Mouse (Mus musculus) heart, embryonic 13.5 days (tissue): ENCODE data around the gene Mthfr. TPM values are rescaled to one million over a fixed set of nuclear protein-coding genes. Genes with fewer than 3 reads are reported as not detected.

Source experiments
- ATAC-seq: fragments of 200-750 bp; cut with Nextera tagmentation; 2 replicates; pipeline ENCODE4 v1.8.0; 2017; ENCODE audit warnings: moderate TSS enrichment; ENCODE audit not compliant: insufficient number of reproducible peaks, low FRiP score, low TSS enrichment; ENCODE audit errors: extremely low read depth
- H3K27ac ChIP-seq: fragments of 300-500 bp; sonication (generic); replicated peaks from 2 replicates; pipeline ENCODE4 v1.5.1; 2015; ENCODE audit warnings: moderate library complexity, mild to moderate bottlenecking, inconsistent platforms
- H3K27me3 ChIP-seq: fragments of 300-500 bp; sonication (generic); replicated peaks from 2 replicates; pipeline ENCODE4 v1.6.1; 2015; ENCODE audit warnings: mild to moderate bottlenecking, inconsistent platforms
- H3K36me3 ChIP-seq: fragments of 300-500 bp; sonication (generic); 2 replicates; pipeline ENCODE4 v1.6.1; 2015; ENCODE audit warnings: mild to moderate bottlenecking, inconsistent platforms
- H3K4me1 ChIP-seq: fragments of 300-500 bp; sonication (generic); 2 replicates; pipeline ENCODE4 v1.6.1; 2015; ENCODE audit warnings: inconsistent platforms
- H3K4me2 ChIP-seq: fragments of 300-500 bp; sonication (generic); 2 replicates; pipeline ENCODE4 v1.6.1; 2015; ENCODE audit warnings: inconsistent platforms, mild to moderate bottlenecking, moderate library complexity
- H3K4me3 ChIP-seq: fragments of 300-500 bp; sonication (generic); 2 replicates; pipeline ENCODE4 v1.5.1; 2015; ENCODE audit warnings: moderate library complexity, mild to moderate bottlenecking, inconsistent platforms
- H3K9ac ChIP-seq: fragments of 300-500 bp; sonication (generic); 2 replicates; pipeline ENCODE4 v1.6.1; 2015; ENCODE audit warnings: inconsistent platforms, mild to moderate bottlenecking, moderate library complexity
- H3K9me3 ChIP-seq: fragments of 300-500 bp; sonication (generic); 2 replicates; pipeline ENCODE4 v1.6.1; 2016; ENCODE audit warnings: inconsistent platforms
- WGBS: fragments of 180-500 bp; shearing (Covaris S2); methylation state at CpG from one replicate; pipeline ENCODE4 v1.1.7; 2015; ENCODE audit warnings: mixed read lengths; 5-methylcytosine and 5-hydroxymethylcytosine counted together
- polyA plus RNA-seq: library from polyadenylated mRNA; unstranded; fragments of >200 nt; fragmentation: Nextera tagmentation; extraction: Ambion mirVana; gene quantifications from 2 replicates; pipeline ENCODE4 v1.2.1, GENCODE M21; 2015

The Mthfr gene
- polyA plus RNA-seq, 1 experiment from 2014 or later = 11.7 TPM

DNA sequence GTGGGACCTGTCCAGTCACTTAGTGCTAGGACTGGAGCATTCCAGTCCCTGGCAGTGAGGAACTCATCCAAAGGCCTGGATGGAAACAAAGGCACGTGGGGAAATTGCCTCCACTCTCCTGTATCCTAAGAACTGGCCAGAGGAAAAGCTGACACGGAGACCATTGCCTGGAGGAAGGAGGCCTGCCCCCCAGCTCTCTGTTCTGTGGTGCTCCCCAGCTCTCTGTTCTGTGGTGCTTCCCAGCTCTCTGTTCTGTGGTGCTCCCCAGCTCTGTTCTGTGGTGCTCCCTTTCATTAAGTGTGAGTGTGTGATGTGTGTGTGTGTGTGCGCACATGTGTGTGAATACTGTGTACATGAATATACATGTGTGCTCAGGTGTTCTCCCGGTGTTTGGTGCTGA, 56.2 kb downstream of the Mthfr start:
- no peaks in the 10 kb centered on the region for H3K9me3 ChIP-seq
- no peaks in the 10 kb centered on the region for H3K4me1 ChIP-seq
- no peak overlapping the region for H3K4me3 ChIP-seq
- ATAC-seq = no peak
- no peak overlapping the region for H3K4me2 ChIP-seq
- H3K27me3 ChIP-seq = no peaks in the 10 kb centered on the region; the same call in 1 of the 2 replicates
- no peak overlapping the region for H3K27ac ChIP-seq
- no peaks in the 10 kb centered on the region for H3K36me3 ChIP-seq
- 80% methylated on average over 4 of the region's 4 CpGs for WGBS
- H3K9ac ChIP-seq = no peak overlapping the region

DNA sequence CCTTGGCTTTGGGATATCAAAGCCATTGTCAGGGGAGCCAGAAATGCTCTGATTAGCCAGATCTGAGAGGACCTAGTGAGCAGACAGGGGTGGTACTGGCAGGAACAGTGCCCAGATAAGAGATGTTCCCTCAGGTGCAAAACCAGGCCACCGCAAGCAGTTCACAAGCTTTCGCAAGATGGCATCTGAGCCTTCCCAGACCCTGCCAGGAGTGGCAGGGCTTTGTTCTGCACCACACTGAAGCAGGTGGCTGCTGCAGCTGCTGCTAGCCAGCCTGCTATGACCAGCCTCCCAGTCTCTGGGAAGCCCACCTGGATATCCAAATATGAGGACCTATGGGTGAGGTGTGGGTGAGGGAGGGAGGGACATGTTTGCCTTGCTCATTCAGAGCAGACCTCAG, 59.1 kb downstream of the Mthfr start:
- ATAC-seq = no peak
- Histone ChIP-seq H3K9ac (no peak overlapping the region), H3K36me3 (no peaks in the 10 kb centered on the region), H3K4me3 (no peak overlapping the region), H3K9me3 (no peaks in the 10 kb centered on the region), H3K4me1 (peaks cover 8% of the 10 kb centered on the region), H3K27ac (no peak overlapping the region), H3K4me2 (no peak overlapping the region), H3K27me3 (peaks cover 9% of the 10 kb centered on the region)
- WGBS = 83% methylated on average over 2 of the region's 2 CpGs

DNA sequence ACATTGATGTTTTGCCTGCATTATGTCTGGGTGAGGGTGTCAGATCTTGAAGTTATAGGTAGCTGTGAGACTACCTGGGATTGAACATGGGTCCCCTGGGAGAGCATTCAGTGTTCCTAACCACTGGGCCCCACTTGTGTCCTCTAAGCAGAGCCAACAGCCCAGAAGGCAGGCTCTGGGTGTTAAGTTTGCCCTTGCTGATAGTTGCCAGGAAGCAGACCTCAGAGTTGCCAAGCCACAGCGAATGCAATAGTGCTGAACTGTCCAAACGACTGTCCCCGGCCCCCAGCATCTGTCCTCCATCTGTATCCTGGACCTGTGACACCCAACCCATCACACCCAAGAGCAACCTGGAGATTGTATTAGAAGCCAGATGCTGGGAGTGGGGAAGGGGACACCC, 59.8 kb downstream of the Mthfr start:
- no peak overlapping the region for H3K27ac ChIP-seq
- H3K4me2 ChIP-seq = no peak overlapping the region
- 43% methylated on average over 3 of the region's 3 CpGs for WGBS
- no peak overlapping the region for H3K4me3 ChIP-seq
- no peak overlapping the region for H3K9ac ChIP-seq
- peaks cover 9% of the 10 kb centered on the region for H3K27me3 ChIP-seq
- peaks cover 8% of the 10 kb centered on the region for H3K4me1 ChIP-seq
- no peaks in the 10 kb centered on the region for H3K9me3 ChIP-seq
- H3K36me3 ChIP-seq = no peaks in the 10 kb centered on the region
- ATAC-seq = no peak

DNA sequence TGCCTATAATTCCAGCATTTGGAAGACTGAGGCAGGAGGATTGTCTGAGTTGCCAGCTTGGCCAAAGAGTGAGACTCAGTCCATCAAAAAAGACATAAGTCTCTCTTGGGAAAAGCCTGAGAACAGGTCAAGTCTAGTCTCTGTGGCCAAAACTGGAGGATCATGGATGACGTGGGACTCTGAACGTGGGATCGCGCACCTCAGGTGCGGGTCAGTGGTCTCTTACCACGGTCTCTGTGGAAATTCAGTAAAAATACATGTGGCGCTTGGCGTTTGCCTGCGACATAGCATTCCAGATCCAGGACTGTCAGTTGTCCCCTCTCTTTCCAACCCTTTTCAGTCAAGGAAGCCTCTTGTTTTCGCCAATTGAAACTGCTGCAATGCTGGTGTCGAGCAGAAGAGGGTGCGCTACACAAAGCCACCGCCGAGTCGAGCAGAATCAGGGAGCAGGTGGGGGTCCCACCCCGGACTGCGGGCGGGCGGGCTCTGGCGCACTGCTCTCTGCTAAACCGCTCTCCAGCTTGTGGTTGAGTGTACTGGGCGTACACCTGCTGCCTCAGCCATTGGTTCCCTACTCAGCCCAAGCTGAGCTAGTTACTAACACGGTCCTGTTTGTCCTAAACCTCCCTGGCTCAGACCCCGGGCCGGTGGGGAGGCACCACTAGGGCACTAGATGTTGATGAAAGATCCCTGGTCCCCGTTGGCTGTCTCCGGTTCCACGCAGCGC, 63.1 kb downstream of the Mthfr start:
- H3K27ac ChIP-seq = no peak overlapping the region
- H3K4me2 ChIP-seq = peak overlapping the region; percentile 72
- H3K27me3 ChIP-seq = peaks cover 9% of the 10 kb centered on the region
- no peaks in the 10 kb centered on the region for H3K36me3 ChIP-seq
- peak overlapping the region; percentile 41 for H3K4me3 ChIP-seq
- H3K9ac ChIP-seq = peak overlapping the region; percentile 74
- ATAC-seq = peak; percentile 23; the same call in 1 of the 2 replicates
- WGBS = 15% methylated on average over 29 of the region's 29 CpGs
- H3K4me1 ChIP-seq = peaks cover 15% of the 10 kb centered on the region
- H3K9me3 ChIP-seq = no peaks in the 10 kb centered on the region

DNA sequence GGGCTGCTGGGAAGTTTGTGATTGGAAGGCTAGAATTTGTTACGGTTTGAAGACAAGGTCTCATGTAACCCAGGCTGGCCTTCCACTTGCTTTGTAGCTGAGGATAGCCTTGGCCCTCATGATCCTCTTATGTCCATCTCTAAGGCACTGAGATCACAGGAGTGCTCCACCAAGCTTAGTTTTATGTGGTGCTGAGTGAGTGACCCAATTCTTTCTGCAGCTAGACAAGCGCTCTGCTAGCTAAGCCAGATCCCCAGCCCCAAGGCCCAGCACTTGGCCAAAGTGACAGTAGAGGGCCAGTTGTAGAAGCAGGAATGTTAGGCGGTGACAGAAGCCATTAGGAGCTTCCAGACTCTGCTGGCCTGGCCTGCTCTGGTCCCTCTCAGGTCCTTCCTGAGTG, 65.3 kb downstream of the Mthfr start:
- ATAC-seq = no peak

DNA sequence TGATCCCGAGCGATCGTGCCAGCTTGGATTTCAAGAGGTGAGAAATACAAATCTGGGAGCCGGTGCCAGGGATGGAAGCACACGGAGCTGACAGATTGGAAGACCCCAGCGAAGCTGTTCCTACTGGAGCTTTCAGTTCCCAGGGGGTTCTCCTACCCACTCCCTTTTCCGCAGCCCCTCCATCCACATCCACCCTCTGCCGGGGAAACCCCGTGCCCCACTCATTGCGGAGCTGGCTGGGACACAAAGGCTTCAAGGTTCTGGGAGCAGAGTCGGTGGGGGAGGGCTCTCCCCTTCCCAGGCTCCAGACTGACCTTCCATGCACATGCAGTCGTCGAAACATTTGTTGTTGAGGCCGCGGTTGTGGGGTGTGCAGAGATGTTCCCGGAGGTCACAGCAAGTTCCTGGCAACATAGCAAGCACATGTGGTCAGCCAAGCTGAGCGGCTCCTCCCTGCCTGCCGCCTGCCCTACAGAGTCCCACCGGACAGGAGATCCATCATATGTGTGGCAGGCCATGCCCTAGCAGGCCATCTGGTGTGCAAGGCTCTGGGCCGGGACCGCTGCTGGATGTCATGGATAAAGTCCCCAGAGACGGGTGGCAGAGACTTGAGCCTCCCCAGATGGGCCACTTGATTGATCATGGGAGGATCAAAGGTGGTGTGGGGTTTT, 68.9 kb downstream of the Mthfr start:
- Histone ChIP-seq H3K4me3 (no peak overlapping the region), H3K4me1 (peaks cover 27% of the 10 kb centered on the region), H3K27me3 (peaks cover 18% of the 10 kb centered on the region; the same call in 1 of the 2 replicates), H3K4me2 (peak overlapping the region; percentile 13; the same call in 1 of the 2 replicates), H3K36me3 (no peaks in the 10 kb centered on the region), H3K9me3 (no peaks in the 10 kb centered on the region), H3K27ac (no peak overlapping the region), H3K9ac (0 out of 2 replicates have a peak overlapping the region, but pooled peaks have one; percentile 28)
- no peak for ATAC-seq
- WGBS = 42% methylated on average over 22 of the region's 22 CpGs

More for the DNA sequence above, 65.3 kb downstream of the Mthfr start:
- peaks cover 34% of the 10 kb centered on the region for H3K4me1 ChIP-seq
- 64% methylated on average over 3 of the region's 3 CpGs for WGBS
- H3K9me3 ChIP-seq = no peaks in the 10 kb centered on the region
- no peaks in the 10 kb centered on the region for H3K36me3 ChIP-seq
- H3K4me2 ChIP-seq = no peak overlapping the region
- H3K9ac ChIP-seq = no peak overlapping the region
- no peak overlapping the region for H3K27ac ChIP-seq
- H3K27me3 ChIP-seq = peaks cover 24% of the 10 kb centered on the region
- H3K4me3 ChIP-seq = no peak overlapping the region

DNA sequence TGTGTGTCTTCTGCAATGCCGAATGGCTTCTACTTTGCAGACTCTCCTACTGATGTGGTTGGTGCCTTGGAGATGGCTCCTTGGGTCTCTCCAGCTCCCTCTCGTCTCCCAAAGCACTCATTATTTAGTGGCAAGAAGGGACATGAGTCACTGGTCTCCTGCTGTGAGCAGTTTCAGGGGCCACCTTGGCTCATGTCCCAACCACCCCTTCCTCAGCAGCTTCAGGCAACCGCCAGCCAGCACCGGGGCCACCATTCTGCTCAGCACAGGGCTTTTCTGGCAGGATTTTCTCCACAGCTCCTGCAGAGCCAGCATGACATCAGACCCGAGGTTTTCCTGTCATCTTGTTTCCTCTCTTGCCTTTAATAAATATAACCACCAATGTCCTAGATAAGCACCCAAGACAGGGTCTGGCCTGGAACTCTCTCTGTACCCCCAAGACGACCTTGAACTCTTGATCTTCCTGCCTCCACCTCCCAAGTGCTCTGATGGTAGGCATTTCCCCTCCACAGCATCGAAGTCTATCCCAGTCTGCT, 69.8 kb downstream of the Mthfr start:
- Histone ChIP-seq H3K4me3 (no peak overlapping the region), H3K36me3 (no peaks in the 10 kb centered on the region), H3K9me3 (no peaks in the 10 kb centered on the region), H3K27me3 (peaks cover 20% of the 10 kb centered on the region; the same call in 1 of the 2 replicates), H3K27ac (no peak overlapping the region), H3K9ac (no peak overlapping the region), H3K4me1 (peaks cover 27% of the 10 kb centered on the region), H3K4me2 (no peak overlapping the region)
- 40% methylated on average over 7 of the region's 7 CpGs for WGBS
- no peak for ATAC-seq

Other genes starting within 250 kb of the Mthfr start
- 8.5 and 9.1 TPM in 2 replicates for gene Zfp984, start 229.3 kb upstream of the Mthfr start, polyA plus RNA-seq
- gene Zfp933, start 190.7 kb upstream of the Mthfr start, polyA plus RNA-seq = 3.6 and 3.9 TPM in 2 replicates
- gene Miip, start 170.3 kb upstream of the Mthfr start, polyA plus RNA-seq = 27.2 and 27.6 TPM in 2 replicates
- 7.5 and 8.0 TPM in 2 replicates for gene Fv1, start 170.1 kb upstream of the Mthfr start, polyA plus RNA-seq
- gene Mfn2, start 134.4 kb upstream of the Mthfr start, polyA plus RNA-seq = 102 and 105 TPM in 2 replicates
- gene Plod1, start 102.3 kb upstream of the Mthfr start, polyA plus RNA-seq = 43.7 and 49.2 TPM in 2 replicates
- 12.4 and 13.0 TPM in 2 replicates for gene 2510039O18Rik, start 98.2 kb upstream of the Mthfr start, polyA plus RNA-seq
- 187 and 230 TPM in 2 replicates for gene Nppb, start 53.3 kb upstream of the Mthfr start, polyA plus RNA-seq
- gene Nppa, start 38.4 kb upstream of the Mthfr start, polyA plus RNA-seq = 4,587 and 5,670 TPM in 2 replicates
- gene Clcn6, start 256 bp upstream of the Mthfr start, polyA plus RNA-seq = 5.8 and 6.5 TPM in 2 replicates
- gene Agtrap, start 49.0 kb downstream of the Mthfr start, polyA plus RNA-seq = 15.4 and 17.6 TPM in 2 replicates
- gene Mad2l2, start 91.3 kb downstream of the Mthfr start, polyA plus RNA-seq = 33.3 and 39.0 TPM in 2 replicates
- 0.03 and 0.05 TPM in 2 replicates for gene Draxin, start 91.6 kb downstream of the Mthfr start, polyA plus RNA-seq
- 18.6 and 19.6 TPM in 2 replicates for gene Fbxo6, start 113.1 kb downstream of the Mthfr start, polyA plus RNA-seq
- 20.9 and 26.9 TPM in 2 replicates for gene Fbxo44, start 121.4 kb downstream of the Mthfr start, polyA plus RNA-seq
- gene Fbxo2, start 121.5 kb downstream of the Mthfr start, polyA plus RNA-seq = 1.0 and 1.6 TPM in 2 replicates
- gene Disp3, start 248.9 kb downstream of the Mthfr start, polyA plus RNA-seq = 0.03 TPM in 2 replicates